Mouse (Mus musculus): ENCODE results near the gene Hist1h4i.
"Not testable (repeated sequence)": the region's sequence is repeated elsewhere in the genome, so short reads cannot be mapped to it uniquely, and the experiment has no call there.

The Hist1h4i gene

GRCm38 (mm10) chr13:22036986-22037385 lies 4.2 kb downstream of the Hist1h4i start:
- DNase-seq (ENCODE audit: low spot score), result no peak

DNA sequence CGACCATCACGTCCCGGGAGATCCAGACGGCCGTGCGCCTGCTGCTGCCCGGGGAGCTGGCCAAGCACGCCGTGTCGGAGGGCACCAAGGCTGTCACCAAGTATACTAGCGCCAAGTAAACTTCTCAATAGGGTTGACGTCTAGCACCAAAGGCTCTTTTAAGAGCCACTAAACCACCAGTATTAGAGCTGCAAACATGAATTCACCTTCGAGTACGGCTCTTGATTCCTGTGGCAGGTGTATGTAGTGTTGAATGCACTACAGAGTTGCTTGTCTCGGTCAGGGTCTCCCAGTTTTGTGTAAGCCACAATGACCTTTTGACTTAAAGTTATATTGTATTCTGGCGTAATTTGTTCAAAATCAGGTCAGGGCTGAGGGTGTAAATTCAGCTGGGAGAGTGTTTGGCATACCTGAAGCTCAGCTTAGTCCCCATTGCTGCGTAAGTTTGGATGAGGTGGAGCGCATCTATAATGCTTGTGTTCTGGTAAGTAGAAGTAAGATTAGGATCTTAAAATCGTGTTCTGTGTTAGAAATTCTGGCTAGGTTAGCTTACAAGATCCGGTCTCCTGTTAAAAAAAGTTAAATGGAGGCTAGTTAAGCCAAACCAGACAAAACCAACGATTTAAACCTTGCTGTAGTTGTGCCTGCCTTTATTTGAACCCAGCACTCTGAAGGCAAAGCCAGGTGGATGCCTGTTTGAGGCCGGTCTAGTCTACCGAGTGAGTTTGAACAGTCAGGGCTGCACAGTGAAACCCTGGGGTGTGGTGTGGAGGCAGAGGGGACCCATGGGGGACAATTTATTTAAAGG lies 4.8 kb downstream of the Hist1h4i start:
- DNase-seq (ENCODE audit: low spot score), result no peak

GRCm38 (mm10) chr13:22035267-22036148 lies 5.7 kb downstream of the Hist1h4i start, which contains the start of the genes Hist1h2ah and Hist1h2bk:
Hist1h2ah (minus strand) TSS chr13:22035568.
Hist1h2bk (plus strand) TSS chr13:22035870.
- not testable (repeated sequence) for DNase-seq (ENCODE audit: low spot score)

DNA sequence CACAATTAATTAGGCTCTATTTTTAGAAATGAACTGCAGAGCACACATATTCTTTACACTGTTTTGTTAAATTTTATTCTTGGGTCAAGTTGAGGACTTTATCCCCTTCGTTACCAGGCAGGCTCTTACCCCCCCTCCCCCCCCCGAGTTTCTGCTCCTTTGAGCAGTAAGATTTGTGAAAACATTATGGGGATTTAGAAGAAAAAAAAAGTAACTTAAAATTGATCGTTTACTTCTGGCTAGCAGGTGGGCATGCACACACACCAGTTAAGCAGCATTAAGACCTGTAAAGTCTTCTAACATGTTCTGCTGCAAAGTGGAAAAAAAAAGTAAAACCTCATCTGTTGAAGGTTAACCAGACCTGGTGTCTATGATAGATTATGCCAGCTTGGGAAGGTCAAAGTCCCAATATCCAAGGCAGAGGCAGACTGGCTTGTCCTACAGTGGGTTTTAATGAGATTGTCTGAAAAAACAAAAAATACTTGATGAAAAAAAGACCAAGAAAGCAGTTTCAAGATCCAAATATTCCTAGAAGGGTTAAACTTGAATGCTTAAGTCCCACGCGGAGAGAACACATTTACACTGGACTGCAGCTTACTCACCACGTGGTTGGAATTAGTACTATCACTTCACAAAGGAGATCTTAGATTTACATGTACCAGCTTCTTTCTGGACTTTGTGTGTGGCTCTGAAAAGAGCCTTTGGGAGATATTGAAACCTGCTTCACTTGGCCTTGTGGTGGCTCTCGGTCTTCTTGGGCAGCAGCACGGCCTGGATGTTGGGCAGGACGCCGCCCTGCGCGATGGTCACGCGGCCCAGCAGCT lies 6.5 kb downstream of the Hist1h4i start:
- DNase-seq (ENCODE audit: low spot score), result no peak

GRCm38 (mm10) chr13:22033741-22034442 lies 7.3 kb downstream of the Hist1h4i start:
- no peak for DNase-seq (ENCODE audit: low spot score)

- no peak for DNase-seq (ENCODE audit: low spot score)
These were observed 10.7 kb downstream of the Hist1h4i start for GRCm38 (mm10) chr13:22030493-22030892.

DNA sequence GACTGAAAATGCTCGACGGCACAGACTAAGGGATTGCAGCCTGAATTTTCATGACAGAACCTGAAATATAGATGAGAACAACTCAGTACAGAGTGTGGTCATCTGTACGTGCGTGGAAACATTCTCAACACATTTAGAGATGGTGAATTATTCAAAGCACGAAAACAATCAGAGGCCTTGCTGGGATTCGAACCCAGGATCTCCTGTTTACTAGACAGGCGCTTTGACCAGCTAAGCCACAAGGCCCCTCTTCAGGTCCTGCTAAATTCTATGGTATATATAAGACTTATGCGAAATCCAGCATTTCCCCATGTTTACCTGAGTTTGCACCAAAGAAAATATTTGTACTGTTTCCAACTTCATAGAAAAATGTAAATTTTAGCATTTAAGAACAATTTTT lies 11.2 kb downstream of the Hist1h4i start:
- DNase-seq (ENCODE audit: low spot score), result no peak

GRCm38 (mm10) chr13:22028673-22029460 lies 12.3 kb downstream of the Hist1h4i start:
- peak; percentile 85 for DNase-seq (ENCODE audit: low spot score)

GRCm38 (mm10) chr13:22026058-22027031 lies 14.8 kb downstream of the Hist1h4i start:
- DNase-seq (ENCODE audit: low spot score), result peak; percentile 45

- no peak for DNase-seq (ENCODE audit: low spot score)
These were observed 18.9 kb downstream of the Hist1h4i start for GRCm38 (mm10) chr13:22022241-22022640.

- no peak for DNase-seq (ENCODE audit: low spot score)
These were observed 19.6 kb downstream of the Hist1h4i start for GRCm38 (mm10) chr13:22021581-22021980.

DNA sequence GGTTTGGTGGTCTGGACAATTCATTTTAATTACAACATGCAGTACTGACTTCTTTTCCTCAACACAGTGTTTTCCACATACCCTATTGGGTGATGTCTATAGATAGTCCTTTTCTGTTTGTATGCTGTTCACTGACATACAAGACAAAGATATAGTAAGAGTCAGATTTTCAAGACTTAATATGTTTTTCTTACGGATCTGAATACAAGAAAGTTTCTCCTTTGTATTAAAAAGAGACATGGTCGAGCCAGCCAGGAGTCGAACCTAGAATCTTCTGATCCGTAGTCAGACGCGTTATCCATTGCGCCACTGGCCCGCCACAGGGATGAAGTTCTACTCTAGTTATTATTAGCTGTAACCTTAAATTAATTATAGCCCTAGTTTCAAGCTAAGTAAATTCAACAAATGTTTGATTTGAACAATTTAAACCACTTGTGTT lies 20.2 kb downstream of the Hist1h4i start:
- no peak for DNase-seq (ENCODE audit: low spot score)

DNA sequence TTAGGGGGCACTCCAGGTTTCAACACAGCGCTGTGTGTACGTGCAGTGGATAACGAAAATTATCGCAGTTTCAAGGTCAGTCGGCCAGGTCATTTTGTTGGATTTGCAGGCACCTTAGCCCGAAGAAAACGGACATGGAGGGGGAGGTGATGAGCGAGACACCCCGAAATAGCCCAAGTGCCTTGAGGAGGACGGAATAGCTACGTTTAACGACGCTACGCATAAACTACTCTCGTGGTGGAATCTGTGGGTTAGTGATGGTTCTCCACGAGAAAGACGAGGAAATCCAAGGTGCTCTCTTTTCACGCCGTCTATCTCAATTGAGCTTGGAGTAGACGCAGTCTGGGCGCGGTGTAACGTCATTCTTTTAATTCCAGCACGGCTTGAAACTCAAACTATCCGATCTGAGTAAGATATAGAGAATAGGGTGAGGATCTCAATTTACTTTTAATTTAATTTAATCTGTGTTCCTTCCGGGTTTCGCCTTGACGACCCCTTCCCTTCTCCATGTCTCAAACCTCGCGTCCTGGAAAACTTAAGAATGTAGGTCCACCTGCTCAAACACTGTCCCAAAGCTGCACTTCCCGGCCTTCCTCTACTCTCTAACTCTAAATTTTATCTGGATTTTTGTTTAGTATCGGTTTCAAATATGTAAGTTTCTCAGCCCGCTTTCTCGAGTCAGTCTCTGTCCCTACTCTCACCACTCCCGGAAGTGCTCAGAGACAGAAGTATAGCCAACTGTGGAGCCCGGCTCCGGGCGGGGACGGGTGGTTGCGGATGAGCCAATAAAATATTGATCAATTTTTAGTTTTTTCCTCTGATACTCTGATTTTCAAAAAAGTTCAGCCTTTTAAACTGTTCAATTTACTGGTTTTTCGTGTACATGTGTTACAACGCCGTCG lies 21.0 kb downstream of the Hist1h4i start:
- DNase-seq (ENCODE audit: low spot score), result no peak

DNA sequence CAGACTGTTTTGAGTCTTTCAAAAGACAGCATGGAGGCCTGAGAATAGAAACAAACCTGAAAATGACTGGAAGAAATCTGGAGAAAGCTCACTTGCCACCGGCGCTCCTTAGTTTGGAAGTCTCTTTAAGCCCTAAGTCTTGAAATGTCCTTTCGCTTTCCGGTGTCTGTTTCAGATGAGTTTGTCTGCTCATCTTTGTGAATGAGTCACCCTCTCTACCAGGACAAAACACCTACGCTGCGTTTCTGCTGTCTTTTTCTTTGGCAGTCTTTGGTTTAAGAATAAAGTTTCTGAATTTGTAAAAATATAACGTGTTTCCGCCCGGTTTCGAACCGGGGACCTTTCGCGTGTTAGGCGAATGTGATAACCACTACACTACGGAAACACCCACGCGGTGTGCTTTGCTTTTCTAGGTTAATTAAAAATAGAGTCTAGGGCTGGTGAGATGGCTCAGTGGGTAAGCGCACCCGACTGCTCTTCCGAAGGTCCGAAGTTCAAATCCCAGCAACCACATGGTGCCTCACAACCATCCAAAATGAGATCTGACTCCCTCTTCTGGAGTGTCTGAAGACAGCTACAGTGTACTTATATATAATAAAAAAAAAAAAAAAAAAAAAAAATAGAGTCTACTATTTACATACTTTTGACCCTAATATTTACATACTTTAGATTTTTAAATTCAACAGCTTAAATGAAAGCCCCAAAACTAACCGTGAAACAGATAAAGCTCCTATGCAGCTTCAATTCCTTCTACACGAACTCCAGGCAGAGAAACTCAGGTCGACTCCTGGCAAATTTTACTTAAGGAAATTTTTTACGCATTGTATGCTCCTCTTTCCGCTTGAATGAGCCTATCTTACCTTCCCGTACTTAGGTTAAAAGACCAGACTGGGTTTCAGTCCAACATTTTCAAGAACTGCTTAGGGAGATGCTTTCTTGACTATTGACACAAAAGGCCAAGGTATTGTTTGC lies 25.4 kb downstream of the Hist1h4i start:
- no peak for DNase-seq (ENCODE audit: low spot score)

- no peak for DNase-seq (ENCODE audit: low spot score)
These were observed 26.7 kb downstream of the Hist1h4i start for GRCm38 (mm10) chr13:22014411-22014845.

GRCm38 (mm10) chr13:22013716-22014115 lies 27.4 kb downstream of the Hist1h4i start:
- DNase-seq (ENCODE audit: low spot score), result no peak

DNA sequence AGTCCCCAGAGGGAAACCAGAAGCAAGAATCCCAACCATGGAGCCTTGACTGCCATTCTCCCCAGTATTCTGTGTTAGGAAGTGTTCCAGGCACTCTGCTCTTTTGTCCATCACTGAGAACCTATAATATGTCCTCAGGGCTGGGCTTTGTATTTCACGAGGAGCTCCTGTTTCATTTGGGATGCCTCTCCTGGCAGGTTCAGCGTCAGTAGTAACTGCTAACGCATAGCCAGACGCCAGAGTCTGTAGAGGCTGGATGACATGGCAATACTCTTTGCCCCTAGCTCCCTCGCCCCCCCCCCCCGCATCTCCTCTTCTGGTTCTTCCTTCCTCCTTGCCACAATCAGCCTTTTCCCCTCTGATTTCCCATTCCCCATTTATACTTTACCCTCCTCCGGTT lies 31.5 kb downstream of the Hist1h4i start, which contains the start of gene Prss16:
Gene Prss16 (minus strand): TSS at position 101 of the 400 bp plus-strand sequence.
- no peak for DNase-seq (ENCODE audit: low spot score)
